Mouse (Mus musculus) forebrain, embryonic 15.5 days (tissue): Measurements from ENCODE around the gene Aknad1. TPM values are rescaled to one million over a fixed set of nuclear protein-coding genes. Genes with fewer than 3 reads are reported as not detected.
A peak's percentile ranks its signal among the peaks of the same experiment; 100 is the strongest.

Experiments used
- ATAC-seq: fragments of 200-750 bp; cut with Nextera tagmentation; replicated peaks from 2 replicates; pipeline ENCODE4 v1.8.0; 2017; ENCODE audit warnings: mild to moderate bottlenecking, moderate TSS enrichment, moderate library complexity
- H3K27ac ChIP-seq: fragments of 300-500 bp; sonication (generic); replicated peaks from 2 replicates; pipeline ENCODE4 v1.5.1; 2015; ENCODE audit warnings: mild to moderate bottlenecking, inconsistent platforms
- H3K27me3 ChIP-seq: fragments of 300-500 bp; sonication (generic); 2 replicates; pipeline ENCODE4 v1.6.1; 2015; ENCODE audit warnings: inconsistent platforms
- H3K36me3 ChIP-seq: fragments of 300-500 bp; sonication (generic); 2 replicates; pipeline ENCODE4 v1.6.1; 2015; ENCODE audit warnings: mild to moderate bottlenecking, inconsistent platforms
- H3K4me1 ChIP-seq: fragments of 300-500 bp; sonication (generic); 2 replicates; pipeline ENCODE4 v1.6.1; 2015; ENCODE audit warnings: inconsistent platforms
- H3K4me2 ChIP-seq: fragments of 300-500 bp; sonication (generic); replicated peaks from 2 replicates; pipeline ENCODE4 v1.6.1; 2015; ENCODE audit warnings: mild to moderate bottlenecking, inconsistent platforms
- H3K4me3 ChIP-seq: fragments of 300-500 bp; sonication (generic); 2 replicates; pipeline ENCODE4 v1.5.1; 2015; ENCODE audit warnings: mild to moderate bottlenecking, inconsistent platforms
- H3K9ac ChIP-seq: fragments of 300-500 bp; sonication (generic); replicated peaks from 2 replicates; pipeline ENCODE4 v1.6.1; 2015; ENCODE audit warnings: mild to moderate bottlenecking, inconsistent platforms
- H3K9me3 ChIP-seq: fragments of 300-500 bp; sonication (generic); 2 replicates; pipeline ENCODE4 v1.6.1; 2016; ENCODE audit warnings: inconsistent platforms
- WGBS: fragments of 180-500 bp; shearing (Covaris S2); methylation state at CpG from one replicate; pipeline ENCODE4 v1.1.7; 2015; ENCODE audit warnings: mixed read lengths; 5-methylcytosine and 5-hydroxymethylcytosine counted together
- polyA plus RNA-seq: library from polyadenylated mRNA; unstranded; fragments of >200 nt; fragmentation: Nextera tagmentation; extraction: Ambion mirVana; gene quantifications from 2 replicates; pipeline ENCODE4 v1.2.1, GENCODE M21; 2015

Gene Aknad1
- polyA plus RNA-seq, 1 experiment from 2014 or later: not detected

- no peak overlapping the region for H3K9ac ChIP-seq
- H3K4me2 ChIP-seq: no peak overlapping the region
- no peaks in the 10 kb centered on the region for H3K9me3 ChIP-seq
- no peaks in the 10 kb centered on the region for H3K27me3 ChIP-seq
- no peak overlapping the region for H3K4me3 ChIP-seq
- H3K4me1 ChIP-seq: no peaks in the 10 kb centered on the region
- H3K36me3 ChIP-seq: no peaks in the 10 kb centered on the region
- ATAC-seq: no peak
- WGBS: 86% methylated on average over 2 of the region's 2 CpGs
- no peak overlapping the region for H3K27ac ChIP-seq
Observed at GRCm38 (mm10) chr3:108755542-108755941, 16.1 kb downstream of the Aknad1 start.

- Histone ChIP-seq H3K4me2 (no peak overlapping the region), H3K4me1 (no peaks in the 10 kb centered on the region), H3K4me3 (no peak overlapping the region), H3K27me3 (no peaks in the 10 kb centered on the region), H3K9ac (no peak overlapping the region), H3K9me3 (no peaks in the 10 kb centered on the region), H3K36me3 (no peaks in the 10 kb centered on the region), H3K27ac (no peak overlapping the region)
- no peak for ATAC-seq
- WGBS: 94% methylated on average over 1 of the region's 1 CpGs
Observed at GRCm38 (mm10) chr3:108756131-108756530, 16.7 kb downstream of the Aknad1 start.

GRCm38 (mm10) chr3:108757570-108757969 lies 18.1 kb downstream of the Aknad1 start:
- Histone ChIP-seq H3K27me3 (no peaks in the 10 kb centered on the region), H3K4me2 (no peak overlapping the region), H3K9ac (no peak overlapping the region), H3K36me3 (no peaks in the 10 kb centered on the region), H3K27ac (no peak overlapping the region), H3K4me3 (no peak overlapping the region), H3K9me3 (no peaks in the 10 kb centered on the region), H3K4me1 (no peaks in the 10 kb centered on the region)
- WGBS: 66% methylated on average over 9 of the region's 9 CpGs
- ATAC-seq: no peak

DNA sequence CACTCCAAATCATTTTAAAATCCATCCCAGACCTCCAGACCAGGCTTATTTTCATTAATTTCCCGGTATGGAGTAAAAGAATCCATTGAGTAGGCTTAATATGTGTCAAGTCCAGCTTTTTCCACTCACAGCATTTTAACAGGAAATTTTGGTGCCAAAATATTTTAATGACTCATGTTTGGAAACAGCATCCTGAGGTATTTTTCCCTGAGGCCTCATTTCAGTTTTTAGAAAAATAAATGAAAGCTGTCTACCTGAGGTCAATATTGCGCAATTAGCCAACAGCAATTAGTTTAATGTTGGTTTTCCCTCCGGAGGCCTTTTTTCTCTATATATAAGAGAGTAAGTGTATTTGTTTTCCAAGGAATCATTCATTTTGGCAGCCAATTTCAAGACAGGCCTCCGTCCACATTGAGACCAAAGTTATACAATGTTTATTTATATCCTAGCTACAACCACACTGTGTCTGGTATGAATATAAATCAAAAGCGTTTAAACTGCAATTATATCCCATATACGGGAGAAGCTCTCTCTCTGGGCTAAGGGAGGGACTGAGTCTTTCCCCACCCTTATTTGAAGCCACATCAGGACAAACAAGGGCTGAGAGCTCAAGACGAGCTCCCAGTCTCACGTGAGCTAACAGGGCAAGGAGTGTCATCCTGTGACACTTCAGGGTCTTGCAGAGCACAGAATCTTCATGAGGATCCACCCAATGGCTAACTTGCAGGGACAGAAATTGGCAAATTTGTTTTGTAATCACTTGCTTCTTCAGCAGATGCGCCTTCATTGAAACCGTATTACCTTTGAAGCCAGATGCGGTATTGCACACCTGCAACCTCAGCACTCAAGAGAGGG lies 20.3 kb downstream of the Aknad1 start:
- no peaks in the 10 kb centered on the region for H3K36me3 ChIP-seq
- no peak overlapping the region for H3K27ac ChIP-seq
- no peak overlapping the region for H3K4me2 ChIP-seq
- no peak overlapping the region for H3K9ac ChIP-seq
- H3K4me3 ChIP-seq: no peak overlapping the region
- H3K9me3 ChIP-seq: no peaks in the 10 kb centered on the region
- WGBS: 84% methylated on average over 11 of the region's 11 CpGs
- H3K27me3 ChIP-seq: no peaks in the 10 kb centered on the region
- no peaks in the 10 kb centered on the region for H3K4me1 ChIP-seq
- no peak for ATAC-seq

DNA sequence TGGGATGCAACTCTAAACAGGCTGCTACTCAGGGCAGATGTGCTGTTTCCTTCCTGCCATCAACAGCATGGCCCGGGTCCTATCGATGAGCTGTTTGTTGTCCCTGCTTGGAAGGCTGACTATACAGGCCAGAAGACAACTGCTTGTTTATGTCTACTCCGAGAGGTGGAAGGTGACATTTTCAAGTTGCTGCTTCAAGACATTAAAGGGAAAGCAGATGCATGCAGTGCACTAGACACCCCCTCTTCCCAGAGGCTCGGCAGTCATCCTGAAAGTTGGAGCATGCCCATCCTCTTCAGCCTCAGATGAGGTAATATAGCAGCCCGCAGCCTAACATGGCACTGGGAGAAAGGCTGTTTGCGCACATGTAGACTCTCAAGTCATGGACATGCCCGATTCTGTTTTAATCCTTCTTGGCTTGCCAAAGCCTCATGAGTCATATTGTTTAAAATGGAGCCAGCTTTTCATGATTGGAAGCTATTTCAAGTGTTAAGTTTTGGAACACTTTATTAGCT lies 23.2 kb downstream of the Aknad1 start:
- H3K27me3 ChIP-seq: no peaks in the 10 kb centered on the region
- no peak overlapping the region for H3K4me3 ChIP-seq
- no peak overlapping the region for H3K9ac ChIP-seq
- ATAC-seq: 0 out of 2 replicates have a peak, but pooled peaks have one; percentile 46
- no peak overlapping the region for H3K27ac ChIP-seq
- no peaks in the 10 kb centered on the region for H3K4me1 ChIP-seq
- H3K4me2 ChIP-seq: no peak overlapping the region
- H3K9me3 ChIP-seq: no peaks in the 10 kb centered on the region
- no peaks in the 10 kb centered on the region for H3K36me3 ChIP-seq
- WGBS: 76% methylated on average over 7 of the region's 7 CpGs

DNA sequence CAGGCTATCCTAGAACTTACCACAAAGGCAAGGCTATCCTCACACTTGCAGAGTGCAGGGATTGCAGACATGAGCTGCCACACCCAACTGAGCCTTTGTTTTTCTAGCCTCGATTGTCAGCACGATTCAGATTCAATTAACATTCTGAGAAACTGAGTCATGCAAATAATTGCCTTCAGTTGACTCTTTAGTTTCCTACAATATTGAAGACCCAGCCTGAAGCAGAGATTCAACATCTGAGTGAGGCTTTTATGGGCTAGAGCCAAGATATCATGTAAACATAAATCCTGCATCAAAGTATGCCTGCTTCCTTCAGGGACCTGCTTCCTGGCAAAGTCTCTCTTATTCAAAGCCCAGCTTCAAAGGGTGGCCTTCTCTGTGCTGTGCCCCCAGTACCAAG lies 24.2 kb downstream of the Aknad1 start:
- 69% methylated on average over 2 of the region's 2 CpGs for WGBS
- no peaks in the 10 kb centered on the region for H3K36me3 ChIP-seq
- no peaks in the 10 kb centered on the region for H3K27me3 ChIP-seq
- H3K9me3 ChIP-seq: no peaks in the 10 kb centered on the region
- no peak overlapping the region for H3K27ac ChIP-seq
- H3K9ac ChIP-seq: no peak overlapping the region
- no peaks in the 10 kb centered on the region for H3K4me1 ChIP-seq
- ATAC-seq: no peak
- no peak overlapping the region for H3K4me2 ChIP-seq
- H3K4me3 ChIP-seq: no peak overlapping the region

DNA sequence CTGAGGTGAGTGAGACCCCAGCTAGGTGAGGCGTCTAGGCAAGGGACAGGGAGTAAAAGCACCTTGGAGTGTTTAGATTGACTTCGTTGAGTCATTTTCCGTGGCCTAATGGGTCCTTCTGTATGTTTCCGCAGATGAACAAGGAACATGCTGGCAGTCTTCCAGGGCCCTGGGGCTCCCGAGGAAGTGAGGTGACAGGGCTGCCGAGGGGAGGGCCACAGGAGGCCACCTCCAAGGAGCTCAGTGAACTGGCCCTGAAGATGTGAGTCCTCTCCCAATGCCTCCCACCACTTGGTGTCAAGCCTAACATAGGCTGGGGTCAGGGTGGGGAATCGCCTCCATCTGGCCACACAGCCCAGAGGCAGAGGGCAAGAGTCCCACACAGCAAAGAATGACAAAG lies 25.5 kb downstream of the Aknad1 start:
- WGBS: 41% methylated on average over 7 of the region's 7 CpGs

DNA sequence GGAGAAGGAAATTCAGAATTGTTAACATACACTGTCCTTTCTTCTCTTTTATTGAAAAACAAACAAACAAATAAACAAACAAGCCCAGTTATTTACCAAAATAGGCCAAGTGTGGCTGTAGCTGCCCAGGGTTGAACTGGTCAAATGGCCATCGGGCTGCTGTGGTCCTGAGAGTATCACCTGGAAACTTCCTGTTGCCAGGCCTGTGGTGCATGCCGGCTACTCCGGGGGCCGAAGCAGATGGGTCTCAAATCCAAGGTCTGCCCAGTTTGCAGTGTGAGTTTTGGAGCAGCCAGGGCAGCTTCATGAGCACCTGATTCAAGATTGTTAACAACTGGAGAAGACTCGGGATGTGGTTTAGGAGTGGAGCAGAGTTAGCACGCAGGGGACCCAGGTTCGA lies 26.0 kb downstream of the Aknad1 start:
- H3K27me3 ChIP-seq: no peaks in the 10 kb centered on the region
- no peak overlapping the region for H3K9ac ChIP-seq
- no peaks in the 10 kb centered on the region for H3K9me3 ChIP-seq
- no peak overlapping the region for H3K4me3 ChIP-seq
- H3K27ac ChIP-seq: no peak overlapping the region
- no peaks in the 10 kb centered on the region for H3K36me3 ChIP-seq
- WGBS: 90% methylated on average over 7 of the region's 7 CpGs
- ATAC-seq: no peak
- no peak overlapping the region for H3K4me2 ChIP-seq
- peaks cover under 1% of the 10 kb centered on the region; the same call in 1 of the 2 replicates for H3K4me1 ChIP-seq

More for the DNA sequence above, 25.5 kb downstream of the Aknad1 start:
- H3K4me1 ChIP-seq: no peaks in the 10 kb centered on the region
- no peak for ATAC-seq
- no peaks in the 10 kb centered on the region for H3K36me3 ChIP-seq
- H3K4me2 ChIP-seq: no peak overlapping the region
- no peaks in the 10 kb centered on the region for H3K9me3 ChIP-seq
- H3K9ac ChIP-seq: no peak overlapping the region
- H3K27ac ChIP-seq: no peak overlapping the region
- H3K4me3 ChIP-seq: no peak overlapping the region
- no peaks in the 10 kb centered on the region for H3K27me3 ChIP-seq

- Histone ChIP-seq H3K4me1 (peaks cover 6% of the 10 kb centered on the region; the same call in 1 of the 2 replicates), H3K27me3 (no peaks in the 10 kb centered on the region), H3K9me3 (no peaks in the 10 kb centered on the region), H3K9ac (no peak overlapping the region), H3K36me3 (no peaks in the 10 kb centered on the region), H3K4me2 (no peak overlapping the region), H3K27ac (no peak overlapping the region), H3K4me3 (no peak overlapping the region)
- ATAC-seq: no peak
- WGBS: 91% methylated on average over 7 of the region's 7 CpGs
Observed at GRCm38 (mm10) chr3:108766943-108767342, 27.5 kb downstream of the Aknad1 start.

DNA sequence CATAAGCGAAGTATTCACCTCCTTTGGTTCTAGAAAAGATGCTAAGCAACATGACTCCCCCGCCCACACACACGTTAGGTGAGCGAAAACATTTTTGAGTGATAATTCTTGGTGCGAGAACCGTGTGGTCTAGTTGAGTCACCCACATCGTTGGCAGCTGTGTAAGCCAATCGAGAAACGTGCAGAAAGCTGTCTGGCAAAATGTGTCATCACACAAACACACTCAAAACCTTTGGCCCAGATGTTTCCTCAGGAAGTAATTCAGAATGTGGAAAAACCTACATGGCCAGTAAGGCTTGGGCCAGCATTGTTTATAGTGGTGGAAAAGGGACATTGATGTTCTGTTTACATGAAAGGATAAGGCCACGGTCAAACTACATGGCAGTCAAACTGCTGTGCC lies 28.0 kb downstream of the Aknad1 start:
- Histone ChIP-seq H3K27me3 (no peaks in the 10 kb centered on the region), H3K4me2 (no peak overlapping the region), H3K36me3 (no peaks in the 10 kb centered on the region), H3K27ac (no peak overlapping the region), H3K9ac (no peak overlapping the region), H3K4me3 (no peak overlapping the region), H3K4me1 (peaks cover 6% of the 10 kb centered on the region; the same call in 1 of the 2 replicates), H3K9me3 (no peaks in the 10 kb centered on the region)
- no peak for ATAC-seq
- 88% methylated on average over 10 of the region's 10 CpGs for WGBS

- 93% methylated on average over 6 of the region's 6 CpGs for WGBS
- H3K4me2 ChIP-seq: no peak overlapping the region
- H3K27ac ChIP-seq: no peak overlapping the region
- H3K27me3 ChIP-seq: no peaks in the 10 kb centered on the region
- ATAC-seq: no peak
- H3K9ac ChIP-seq: no peak overlapping the region
- no peaks in the 10 kb centered on the region for H3K9me3 ChIP-seq
- H3K4me3 ChIP-seq: no peak overlapping the region
- H3K36me3 ChIP-seq: no peaks in the 10 kb centered on the region
- H3K4me1 ChIP-seq: peaks cover 6% of the 10 kb centered on the region; the same call in 1 of the 2 replicates
Observed at GRCm38 (mm10) chr3:108769547-108769946, 30.1 kb downstream of the Aknad1 start.

DNA sequence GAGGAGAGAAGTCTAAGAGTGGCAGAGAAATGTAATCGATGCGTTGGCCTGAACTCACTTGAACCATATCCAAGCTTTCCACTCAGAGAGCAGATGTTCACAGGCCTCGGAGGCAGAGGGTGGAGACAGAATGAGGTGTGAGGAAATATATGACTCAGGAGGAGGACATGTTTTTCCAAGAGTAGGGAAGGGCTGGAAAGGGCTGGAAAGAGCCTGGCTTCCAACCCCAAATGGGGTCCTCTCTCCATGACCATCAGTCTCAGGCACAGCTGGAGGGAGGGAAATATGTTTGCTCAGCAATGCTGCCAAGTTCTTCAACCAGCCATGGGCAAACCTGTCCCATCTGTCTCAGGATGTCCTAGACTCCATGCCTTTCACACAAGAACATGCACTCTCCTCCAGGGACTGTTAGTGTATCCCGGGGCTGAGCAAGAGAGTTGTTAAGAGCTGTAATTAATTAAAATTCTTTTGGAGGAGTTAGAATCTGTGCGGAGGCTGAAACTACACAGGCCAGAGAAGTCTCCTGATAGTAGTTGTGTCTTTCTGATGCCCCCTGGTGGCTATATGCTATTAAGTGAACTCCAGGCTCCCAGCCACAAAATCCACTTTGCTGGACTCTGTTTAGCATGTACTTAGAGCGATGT lies 31.4 kb downstream of the Aknad1 start:
- Histone ChIP-seq H3K36me3 (no peaks in the 10 kb centered on the region), H3K27ac (no peak overlapping the region), H3K9ac (no peak overlapping the region), H3K4me3 (no peak overlapping the region), H3K4me1 (peaks cover 6% of the 10 kb centered on the region; the same call in 1 of the 2 replicates), H3K4me2 (no peak overlapping the region), H3K9me3 (no peaks in the 10 kb centered on the region), H3K27me3 (no peaks in the 10 kb centered on the region)
- 27% methylated on average over 6 of the region's 6 CpGs for WGBS
- peak; percentile 74 for ATAC-seq
